Mouse (Mus musculus) heart, postnatal 0 days (tissue): ENCODE results near the gene Tff1. TPM values are rescaled to one million over a fixed set of nuclear protein-coding genes. Genes with fewer than 3 reads are reported as not detected.

Experiments
- ATAC-seq: fragments of 200-750 bp; cut with Nextera tagmentation; 2 replicates; pipeline ENCODE4 v1.8.0; 2017; ENCODE audit warnings: low read depth, moderate number of reproducible peaks, moderate library complexity; ENCODE audit not compliant: insufficient read depth
- DNase-seq: peaks from one replicate; pipeline ENCODE4 v3.0.0-alpha.2; 2016; ENCODE audit warnings: low spot score
- H3K27ac ChIP-seq: fragments of 300-500 bp; sonication (generic); 2 replicates; pipeline ENCODE4 v1.5.1; 2014; ENCODE audit warnings: low read depth, mild to moderate bottlenecking
- H3K27me3 ChIP-seq: fragments of 300-500 bp; sonication (generic); 2 replicates; pipeline ENCODE4 v1.6.1; 2014; ENCODE audit warnings: low read length, mixed read lengths; ENCODE audit not compliant: control insufficient read depth, insufficient read depth
- H3K36me3 ChIP-seq: fragments of 300-500 bp; sonication (generic); replicated peaks from 2 replicates; pipeline ENCODE4 v1.6.1; 2014; ENCODE audit warnings: low read length, mixed read lengths; ENCODE audit not compliant: control insufficient read depth, insufficient read depth
- H3K4me1 ChIP-seq: fragments of 300-500 bp; sonication (generic); 2 replicates; pipeline ENCODE4 v1.6.1; 2014; ENCODE audit warnings: antibody characterized with exemption; ENCODE audit not compliant: control insufficient read depth, insufficient read depth
- H3K4me2 ChIP-seq: fragments of 300-500 bp; sonication (generic); 2 replicates; pipeline ENCODE4 v1.6.1; 2014; ENCODE audit warnings: low read depth, mild to moderate bottlenecking, low read length, moderate library complexity
- H3K4me3 ChIP-seq: fragments of 300-500 bp; sonication (generic); 2 replicates; pipeline ENCODE4 v1.5.1; 2014; ENCODE audit warnings: low read depth, low read length
- H3K9ac ChIP-seq: fragments of 300-500 bp; sonication (generic); replicated peaks from 2 replicates; pipeline ENCODE4 v1.6.1; 2014; ENCODE audit warnings: low read depth, low read length, mixed read lengths
- H3K9me3 ChIP-seq: fragments of 300-500 bp; sonication (generic); replicated peaks from 2 replicates; pipeline ENCODE4 v1.6.1; 2016; ENCODE audit warnings: low read length; ENCODE audit not compliant: control insufficient read depth
- CTCF ChIP-seq: IDR thresholded peaks from 2 replicates; pipeline ENCODE4 v1.5.1; 2016; ENCODE audit warnings: antibody characterized with exemption, control low read depth, low read depth
- EP300 ChIP-seq: IDR thresholded peaks from 2 replicates; pipeline ENCODE4 v1.6.1; 2016; ENCODE audit warnings: antibody characterized with exemption, low read depth
- WGBS: fragments of 180-500 bp; shearing (Covaris S2); extraction: QIAGEN DNeasy Blood & Tissue Kit; methylation state at CpG from one replicate; pipeline ENCODE4 v1.1.7; 2014; 5-methylcytosine and 5-hydroxymethylcytosine counted together
- polyA plus RNA-seq: library from polyadenylated mRNA; unstranded; fragments of >200 nt; fragmentation: Nextera tagmentation; extraction: Ambion mirVana; gene quantifications from 2 replicates; pipeline ENCODE4 v1.2.1, GENCODE M21; 2015
- total RNA-seq: library from RNA; depleted of rRNA; stranded (reverse); fragments of >200 nt; gene quantifications from 2 replicates; pipeline ENCODE4 v1.2.3, GENCODE M21; 2014; ENCODE audit warnings: low replicate concordance

Tff1 gene
- total and polyA plus RNA-seq, 2 experiments from 2014 or later = not detected

- H3K9me3 ChIP-seq = no peaks in the 10 kb centered on the region
- 29% methylated on average over 12 of the region's 12 CpGs for WGBS
- TF ChIP-seq EP300 (no peak), CTCF (no peak)
- no peak within 1 kb of the TSS; the same call in 1 of the 2 replicates for H3K27ac ChIP-seq
- peak within 1 kb of the TSS; percentile 16; the same call in 1 of the 2 replicates for H3K4me2 ChIP-seq
- no peaks in the 10 kb centered on the region for H3K36me3 ChIP-seq
- no peak within 1 kb of the TSS for H3K9ac ChIP-seq
- no peaks in the 10 kb centered on the region for H3K4me1 ChIP-seq
- H3K27me3 ChIP-seq = no peaks in the 10 kb centered on the region
- no peak for ATAC-seq
- H3K4me3 ChIP-seq = peak within 1 kb of the TSS; percentile 19; the same call in 1 of the 2 replicates
- no peak for DNase-seq
These were observed 42.8 kb upstream of the Tff1 start, which contains the start of gene Ubash3a for GRCm38 (mm10) chr17:31207771-31208334. TSS of gene Ubash3a (plus strand) at chr17:31207873.

DNA sequence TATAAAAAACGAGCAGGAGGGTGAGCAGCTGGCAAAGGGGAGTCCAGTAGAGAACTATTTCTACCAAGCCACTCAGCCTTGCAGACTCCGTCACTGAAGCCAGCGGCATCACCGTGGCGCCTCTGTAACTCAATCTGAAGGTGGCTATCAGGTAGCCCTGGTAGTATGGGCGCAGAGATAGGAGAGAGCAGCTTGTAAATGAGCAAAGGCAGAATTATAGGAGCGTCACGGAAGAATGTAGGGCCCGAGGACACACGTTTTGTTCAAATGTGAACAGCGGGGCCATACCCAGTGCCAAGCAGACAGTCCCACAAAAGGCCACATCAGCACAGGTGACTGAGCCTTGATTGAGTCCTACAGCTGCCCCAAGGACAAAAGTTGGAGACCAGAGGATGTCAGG is 33.8 kb upstream of the Tff1 start, which contains the start of gene Tmprss3:
Gene Tmprss3, minus strand, starts transcription at position 101 of the 400 bp plus-strand sequence.
- TF ChIP-seq CTCF (no peak), EP300 (no peak)
- H3K9ac ChIP-seq = no peak within 1 kb of the TSS
- no peaks in the 10 kb centered on the region for H3K27me3 ChIP-seq
- no peak within 1 kb of the TSS for H3K27ac ChIP-seq
- ATAC-seq = no peak
- WGBS = 77% methylated on average over 11 of the region's 11 CpGs
- no peaks in the 10 kb centered on the region for H3K4me1 ChIP-seq
- no peaks in the 10 kb centered on the region for H3K36me3 ChIP-seq
- H3K4me3 ChIP-seq = no peak within 1 kb of the TSS
- DNase-seq = no peak
- H3K4me2 ChIP-seq = no peak within 1 kb of the TSS
- H3K9me3 ChIP-seq = no peaks in the 10 kb centered on the region

- no peaks in the 10 kb centered on the region for H3K4me1 ChIP-seq
- no peak overlapping the region for H3K4me3 ChIP-seq
- DNase-seq (no peak), ATAC-seq (no peak)
- 83% methylated on average over 7 of the region's 7 CpGs for whole genome bisulfite sequencing
- no peaks in the 10 kb centered on the region for H3K27me3 ChIP-seq
- no peak overlapping the region for H3K27ac ChIP-seq
- no peak for TF ChIP-seq EP300
- TF ChIP-seq CTCF = no peak
- H3K9me3 ChIP-seq = no peaks in the 10 kb centered on the region
- H3K36me3 ChIP-seq = no peaks in the 10 kb centered on the region
- H3K9ac ChIP-seq = no peak overlapping the region
- no peak overlapping the region for H3K4me2 ChIP-seq
These were observed 31.2 kb upstream of the Tff1 start for GRCm38 (mm10) chr17:31196283-31196682.

DNA sequence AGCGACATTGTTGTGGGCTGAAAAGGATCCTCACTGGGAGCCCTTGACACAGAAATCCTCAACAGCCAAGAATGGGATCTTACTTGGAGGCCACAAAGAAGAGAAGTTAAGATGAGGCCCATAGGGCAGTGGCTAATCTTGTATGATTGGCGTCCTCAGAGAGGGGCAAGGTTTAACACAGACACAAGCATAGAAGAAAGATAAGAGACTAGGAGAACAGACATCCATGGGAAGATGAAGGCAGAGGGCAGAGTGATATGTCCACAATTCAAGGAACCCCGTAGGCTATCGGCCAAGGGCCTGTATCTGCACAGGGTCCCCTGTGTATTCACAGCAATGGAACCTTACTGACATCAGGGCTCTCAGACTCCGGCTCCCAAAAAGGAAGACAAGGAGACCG is 30.1 kb upstream of the Tff1 start:
- DNase-seq (no peak), ATAC-seq (no peak)
- H3K4me2 ChIP-seq = no peak overlapping the region
- WGBS = 59% methylated on average over 6 of the region's 6 CpGs
- no peaks in the 10 kb centered on the region for H3K36me3 ChIP-seq
- no peaks in the 10 kb centered on the region for H3K27me3 ChIP-seq
- TF ChIP-seq EP300 (no peak), CTCF (no peak)
- H3K27ac ChIP-seq = no peak overlapping the region
- H3K9me3 ChIP-seq = no peaks in the 10 kb centered on the region
- H3K4me3 ChIP-seq = no peak overlapping the region
- no peak overlapping the region for H3K9ac ChIP-seq
- no peaks in the 10 kb centered on the region for H3K4me1 ChIP-seq

GRCm38 (mm10) chr17:31193360-31193759 is 28.3 kb upstream of the Tff1 start:
- no peak overlapping the region for H3K27ac ChIP-seq
- DNase-seq = no peak
- H3K27me3 ChIP-seq = 0 out of 2 replicates have a peak, but pooled peaks cover under 1% of the 10 kb centered on the region
- no peaks in the 10 kb centered on the region for H3K9me3 ChIP-seq
- H3K4me1 ChIP-seq = no peaks in the 10 kb centered on the region
- H3K4me3 ChIP-seq = no peak overlapping the region
- TF ChIP-seq CTCF = no peak
- no peak for TF ChIP-seq EP300
- WGBS = 70% methylated on average over 9 of the region's 9 CpGs
- ATAC-seq = no peak
- H3K36me3 ChIP-seq = no peaks in the 10 kb centered on the region
- no peak overlapping the region for H3K9ac ChIP-seq
- no peak overlapping the region for H3K4me2 ChIP-seq

DNA sequence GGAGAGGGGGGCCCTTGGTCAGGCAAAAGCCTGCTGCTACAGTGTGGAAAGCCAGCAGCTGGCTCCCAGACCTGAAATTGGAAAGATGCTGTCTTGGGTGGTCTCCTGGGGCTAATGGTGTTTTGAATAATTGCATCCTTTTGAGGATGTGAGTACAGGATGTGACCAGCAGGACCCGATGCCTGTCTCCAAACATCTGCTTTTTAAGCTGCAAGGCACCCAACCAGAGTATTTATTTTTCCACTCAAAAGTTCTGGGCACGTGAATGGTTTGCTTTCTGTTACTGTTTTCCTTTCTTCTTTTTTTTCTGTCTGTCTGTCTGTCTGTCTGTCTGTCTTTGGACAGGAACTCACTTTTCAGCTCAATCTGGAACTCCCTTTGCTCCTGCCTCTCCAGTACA is 27.6 kb upstream of the Tff1 start:
- no peaks in the 10 kb centered on the region for H3K9me3 ChIP-seq
- H3K4me1 ChIP-seq = no peaks in the 10 kb centered on the region
- H3K27me3 ChIP-seq = 0 out of 2 replicates have a peak, but pooled peaks cover 4% of the 10 kb centered on the region
- H3K27ac ChIP-seq = no peak overlapping the region
- TF ChIP-seq EP300 (no peak), CTCF (no peak)
- WGBS = 39% methylated on average over 2 of the region's 2 CpGs
- ATAC-seq (no peak), DNase-seq (no peak)
- no peak overlapping the region for H3K4me3 ChIP-seq
- H3K4me2 ChIP-seq = no peak overlapping the region
- no peaks in the 10 kb centered on the region for H3K36me3 ChIP-seq
- H3K9ac ChIP-seq = no peak overlapping the region
